Mouse (Mus musculus) activated CD4-positive, CD25-positive, alpha-beta regulatory T cell, adult 4 months (primary cell): ENCODE results near the gene Slc9a2. TPM values are rescaled to one million over a fixed set of nuclear protein-coding genes. Genes with fewer than 3 reads are reported as not detected.
"Not testable (repeated sequence)": the region's sequence is repeated elsewhere in the genome, so short reads cannot be mapped to it uniquely, and the experiment has no call there.

ENCODE experiments used
- ATAC-seq: one replicate; pipeline ENCODE4 v1.8.0; 2017
- polyA plus RNA-seq, 2 experiments: library from polyadenylated mRNA; unstranded; fragments of 100-300 nt; shearing (Covaris generic); gene quantifications; one replicate each; pipeline ENCODE4 v1.2.1; 2017

Slc9a2 gene
- polyA plus RNA-seq, 2 experiments from 2014 or later: not detected

DNA sequence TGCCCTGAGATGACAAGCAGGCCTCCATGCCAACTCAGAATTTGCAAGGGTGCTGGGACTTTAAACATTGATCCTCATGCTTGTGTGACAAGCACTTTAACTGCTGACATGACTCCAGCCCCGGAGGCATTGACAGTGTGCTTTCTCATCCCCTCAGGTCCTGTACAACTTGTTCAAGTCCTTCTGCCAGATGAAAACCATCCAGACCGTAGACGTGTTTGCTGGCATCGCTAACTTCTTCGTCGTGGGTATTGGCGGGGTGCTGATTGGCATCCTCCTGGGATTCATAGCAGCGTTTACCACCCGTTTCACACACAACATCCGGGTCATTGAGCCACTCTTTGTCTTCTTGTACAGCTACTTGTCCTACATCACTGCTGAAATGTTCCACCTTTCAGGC, 45.7 kb downstream of the Slc9a2 start:
- no peak for ATAC-seq

DNA sequence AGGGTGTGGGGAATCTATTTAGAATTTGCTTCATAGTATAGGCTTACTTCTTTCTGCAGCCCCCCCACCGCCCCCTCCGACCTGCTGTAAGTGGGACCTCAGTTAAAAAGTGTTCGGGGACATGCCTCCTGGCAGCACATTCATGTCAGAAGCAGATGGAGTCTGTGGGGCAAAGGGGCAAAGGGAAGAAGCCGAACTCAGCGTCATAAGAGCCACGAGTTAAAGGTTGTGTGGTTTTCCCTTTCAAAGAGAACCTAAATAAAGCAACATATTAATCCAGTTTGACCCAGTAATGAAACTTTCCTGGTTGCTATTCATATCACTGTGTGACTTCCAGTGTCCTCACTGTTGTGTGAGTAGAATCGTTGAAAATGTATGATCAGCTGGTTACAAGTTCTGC, 47.0 kb downstream of the Slc9a2 start:
- no peak for ATAC-seq

DNA sequence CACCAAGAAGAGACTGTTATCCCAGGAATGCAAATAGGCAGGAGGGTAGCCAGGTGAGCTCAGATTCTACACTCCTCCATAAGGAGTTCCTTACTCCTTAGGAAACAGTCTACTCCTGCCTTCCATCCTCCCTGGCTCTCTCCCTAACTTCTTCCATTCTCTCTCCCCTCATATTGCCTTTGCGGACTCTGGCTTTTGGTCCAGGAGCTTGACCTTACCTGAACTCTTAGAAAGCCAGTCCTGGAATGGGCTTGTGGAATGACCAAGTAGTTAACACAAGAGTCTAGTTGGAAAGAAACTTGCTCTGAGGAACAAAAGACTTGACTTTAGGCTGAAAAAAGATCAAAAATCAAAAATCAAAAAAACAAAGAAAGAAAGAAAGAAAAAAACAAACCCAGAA, 48.3 kb downstream of the Slc9a2 start:
- no peak for ATAC-seq

DNA sequence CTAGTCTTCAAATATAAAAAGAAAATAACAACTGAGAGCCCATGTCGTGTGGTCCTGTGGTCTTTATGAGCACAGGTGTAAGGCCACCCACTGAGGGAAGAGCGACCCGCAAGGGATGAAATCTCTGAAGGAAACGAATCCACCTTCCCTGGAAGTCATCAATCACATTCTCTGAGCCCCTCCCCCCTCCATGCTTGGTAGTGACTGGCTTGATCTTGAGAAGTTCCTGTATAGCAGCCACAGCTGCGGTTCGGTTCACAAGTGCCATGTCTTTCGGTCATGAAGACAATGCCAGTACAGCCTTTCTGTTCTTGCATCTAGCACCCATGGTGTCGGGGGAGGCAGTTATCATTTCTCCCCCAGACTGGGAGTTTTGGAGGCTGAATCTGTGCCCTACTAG, 57.3 kb downstream of the Slc9a2 start:
- no peak for ATAC-seq

DNA sequence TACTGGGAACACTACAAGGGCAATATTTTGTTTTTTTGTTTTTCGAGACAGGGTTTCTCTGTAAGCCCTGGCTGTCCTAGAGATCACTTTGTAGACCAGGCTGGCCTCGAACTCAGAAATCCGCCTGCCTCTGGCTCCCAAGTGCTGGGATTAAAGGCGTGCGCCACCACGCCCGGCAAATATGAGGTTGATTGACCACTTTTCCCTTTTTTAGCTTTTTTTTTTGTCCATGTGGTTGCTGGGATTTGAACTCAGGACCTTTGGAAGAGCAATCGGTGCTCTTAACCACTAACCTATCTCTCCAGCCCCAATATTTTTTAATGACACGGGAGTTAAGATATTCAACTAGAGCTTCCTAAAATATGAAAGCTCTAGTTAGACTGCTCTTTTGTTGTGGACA, 57.9 kb downstream of the Slc9a2 start:
- not testable (repeated sequence) for ATAC-seq

DNA sequence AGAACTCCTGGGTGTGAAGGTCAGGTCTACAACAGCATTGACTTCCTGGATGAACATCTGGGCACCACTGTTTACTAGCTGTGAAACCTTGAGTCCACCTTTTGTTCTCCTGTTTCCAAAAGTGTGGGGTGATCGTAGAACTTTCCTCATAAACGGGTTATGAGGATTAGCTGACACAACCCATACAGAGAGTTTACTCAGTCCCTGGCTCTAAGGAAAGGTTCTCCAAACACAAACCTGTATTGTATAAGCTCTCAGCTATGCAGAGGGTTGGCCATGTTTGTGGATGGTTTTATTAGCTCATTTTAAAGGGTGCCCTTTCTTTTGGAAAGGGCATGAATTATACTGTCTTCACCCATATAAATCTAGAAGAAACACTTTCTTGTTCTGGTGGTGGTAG, 60.4 kb downstream of the Slc9a2 start:
- no peak for ATAC-seq

DNA sequence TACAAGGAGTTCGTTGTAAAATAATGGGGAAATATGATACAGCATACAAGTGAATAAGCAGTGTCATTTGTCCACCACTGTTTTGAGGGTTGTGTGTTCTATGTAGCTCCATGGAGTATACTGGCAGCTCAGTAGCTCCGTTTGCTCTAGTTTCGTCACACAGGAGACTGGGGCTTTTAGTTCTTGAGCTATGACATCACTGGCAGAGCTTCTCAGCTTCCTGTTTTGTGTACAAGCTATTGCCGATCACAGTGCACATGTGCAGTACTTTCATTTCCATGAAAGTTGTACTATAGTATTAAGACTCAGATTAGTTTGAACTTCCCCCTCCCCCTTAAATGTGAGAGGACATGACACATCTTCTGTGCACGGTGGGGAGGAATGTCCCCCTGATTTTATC, 65.7 kb downstream of the Slc9a2 start:
- ATAC-seq: no peak

DNA sequence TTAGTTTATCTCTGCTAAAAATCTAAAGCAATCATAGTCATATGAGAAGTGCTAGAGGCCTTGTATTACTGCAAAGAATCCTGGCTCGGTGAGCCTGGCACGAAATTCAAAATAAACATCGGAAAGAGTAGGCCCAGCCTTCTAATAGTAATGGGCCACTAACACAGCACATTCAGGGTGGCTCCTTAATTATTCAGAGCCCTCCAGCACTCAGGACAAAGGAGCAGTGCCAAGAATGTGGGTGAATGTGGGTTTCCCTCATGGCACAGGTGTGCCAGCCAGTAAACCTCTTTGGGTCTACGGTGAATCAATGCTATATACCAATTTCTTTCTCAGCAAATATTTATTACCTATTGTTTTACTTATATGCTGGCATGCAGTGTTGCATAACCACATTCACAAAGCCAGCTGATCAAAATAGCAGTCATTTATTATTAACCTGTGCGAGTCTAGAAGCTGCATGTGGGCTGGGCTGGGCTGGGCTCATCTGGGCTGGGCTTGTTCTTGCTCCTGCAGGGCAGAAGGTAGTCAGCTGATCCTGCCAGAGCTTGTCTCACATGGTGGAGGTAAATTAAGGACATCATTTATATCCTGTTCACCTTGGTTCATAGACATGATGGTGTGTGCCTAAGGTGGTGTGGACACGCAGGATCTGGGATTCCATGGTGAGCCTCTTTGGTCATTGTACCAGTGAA, 79.5 kb downstream of the Slc9a2 start:
- no peak for ATAC-seq

DNA sequence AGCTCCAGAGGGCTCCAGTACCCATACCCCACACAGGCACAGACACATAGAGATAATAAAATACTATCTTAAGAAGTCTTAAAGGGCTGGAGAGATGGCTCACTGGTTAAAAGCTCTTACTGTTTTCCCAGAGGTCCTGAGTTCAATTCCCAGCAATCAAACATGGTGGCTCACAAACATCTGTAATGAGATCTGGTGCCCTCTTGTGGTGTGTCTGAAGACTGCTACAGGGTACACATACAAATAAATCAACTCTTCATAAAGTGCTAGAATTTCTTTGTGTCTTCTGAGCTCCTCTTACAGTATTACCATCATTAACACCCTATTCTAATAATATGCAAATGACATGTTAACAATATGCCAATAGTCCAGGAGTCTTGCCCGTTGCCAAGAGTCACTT, 83.7 kb downstream of the Slc9a2 start:
- no peak for ATAC-seq

DNA sequence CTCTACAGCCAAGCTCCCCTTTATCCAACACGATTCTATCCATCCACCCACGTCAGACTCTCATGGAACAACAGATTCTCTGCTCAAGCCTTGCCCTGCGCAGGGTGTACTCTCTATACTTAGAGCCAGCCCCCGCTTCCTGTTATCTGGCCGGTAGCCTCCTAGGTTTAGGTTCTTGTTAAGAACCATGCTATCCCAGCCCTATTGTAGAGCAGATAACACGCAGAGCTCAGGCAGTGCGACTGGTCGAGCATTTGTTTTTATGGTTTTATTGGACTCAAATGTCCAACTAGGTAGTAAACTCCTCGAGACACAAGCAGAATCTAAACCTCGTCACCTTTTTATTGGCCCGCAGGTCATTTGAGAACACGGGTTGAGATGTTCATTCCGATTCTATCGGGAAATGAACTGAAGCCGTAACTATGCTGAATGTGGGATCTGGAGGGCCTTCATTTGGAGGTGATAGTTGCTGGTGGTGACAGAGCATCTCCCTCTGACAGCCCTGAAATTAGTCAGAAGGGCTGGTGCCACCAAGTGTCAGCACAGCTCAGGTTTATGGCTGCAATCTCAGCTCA, 84.4 kb downstream of the Slc9a2 start:
- no peak for ATAC-seq

DNA sequence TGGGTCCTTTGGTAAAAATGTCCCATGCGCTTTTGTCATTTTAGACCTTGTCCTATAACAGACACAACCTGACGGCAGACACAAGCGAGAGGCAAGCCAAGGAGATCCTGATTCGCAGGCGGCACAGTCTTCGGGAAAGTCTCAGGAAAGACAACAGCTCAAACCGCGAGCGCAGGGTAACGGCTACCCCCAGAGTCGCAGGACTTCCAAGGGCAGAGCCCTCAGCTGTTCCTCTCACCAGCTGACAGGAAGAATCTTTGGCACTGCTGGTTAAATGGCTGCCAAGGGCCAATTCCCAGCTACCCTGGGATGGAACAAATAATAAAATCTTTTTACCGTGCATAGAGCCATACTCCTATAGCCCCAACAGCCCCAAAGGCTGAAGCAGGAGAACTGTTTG, 85.1 kb downstream of the Slc9a2 start:
- ATAC-seq: no peak

DNA sequence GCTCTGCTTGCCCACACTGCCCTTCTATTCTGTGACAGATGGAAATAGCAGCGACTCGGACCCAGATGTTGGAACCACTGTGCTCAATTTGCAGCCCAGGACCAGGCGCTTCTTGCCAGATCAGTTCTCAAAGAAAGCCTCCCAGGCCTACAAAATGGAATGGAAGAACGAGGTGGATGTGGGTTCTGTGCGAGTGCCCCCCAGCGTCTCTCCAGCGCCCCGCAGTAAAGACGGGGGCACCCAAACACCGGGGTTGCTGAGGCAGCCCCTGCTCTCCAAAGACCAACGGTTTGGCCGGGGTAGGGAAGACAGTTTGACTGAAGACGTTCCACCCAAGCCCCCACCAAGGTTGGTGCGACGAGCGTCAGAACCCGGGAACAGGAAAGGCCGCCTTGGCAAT, 87.2 kb downstream of the Slc9a2 start:
- ATAC-seq: no peak

DNA sequence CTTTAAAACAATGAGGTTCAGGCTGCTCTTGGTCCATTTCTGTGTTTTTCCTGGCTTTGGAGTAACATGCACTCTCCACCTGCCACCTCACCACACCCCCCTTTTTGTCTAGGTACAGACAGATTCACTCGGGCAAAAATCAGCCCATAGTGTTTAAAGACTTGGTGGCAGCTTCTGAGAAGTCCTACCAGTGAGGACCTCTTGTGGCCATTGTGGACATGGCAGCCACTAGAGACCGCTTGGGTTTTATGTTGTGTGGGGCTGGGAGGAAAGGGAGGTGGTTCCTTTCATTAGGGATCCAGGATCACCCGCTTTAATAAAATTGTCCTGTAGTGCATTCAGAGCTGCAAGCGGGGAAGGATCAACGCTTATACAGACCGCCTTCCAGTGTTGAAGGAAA, 88.2 kb downstream of the Slc9a2 start:
- ATAC-seq: no peak

DNA sequence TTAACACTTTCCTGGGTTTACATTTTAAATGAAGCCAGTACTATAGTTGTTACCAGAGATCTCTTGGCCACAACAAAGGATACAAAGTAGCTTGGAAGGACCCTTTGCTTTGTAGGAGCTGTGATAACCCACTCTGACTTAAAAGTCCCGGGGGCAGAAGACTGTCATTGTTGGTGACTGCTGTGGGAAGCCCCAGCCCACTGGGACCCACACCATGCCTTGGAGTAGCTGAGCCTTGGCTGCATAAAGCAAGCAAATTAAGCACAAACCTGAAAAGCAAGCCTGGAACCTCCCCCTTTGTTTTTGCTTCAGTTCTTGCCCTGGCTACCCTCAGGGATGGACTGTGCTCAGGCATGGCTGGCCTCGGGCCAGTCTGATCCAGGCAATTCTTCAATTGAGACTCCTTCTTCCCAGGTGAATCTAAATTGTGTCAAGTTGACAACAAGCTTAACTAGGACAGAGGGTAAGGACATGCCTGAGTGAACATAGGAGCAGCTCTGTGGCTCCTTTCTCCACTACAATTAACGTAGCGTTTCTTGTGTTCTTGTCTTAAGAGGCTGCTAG, 89.0 kb downstream of the Slc9a2 start:
- no peak for ATAC-seq

DNA sequence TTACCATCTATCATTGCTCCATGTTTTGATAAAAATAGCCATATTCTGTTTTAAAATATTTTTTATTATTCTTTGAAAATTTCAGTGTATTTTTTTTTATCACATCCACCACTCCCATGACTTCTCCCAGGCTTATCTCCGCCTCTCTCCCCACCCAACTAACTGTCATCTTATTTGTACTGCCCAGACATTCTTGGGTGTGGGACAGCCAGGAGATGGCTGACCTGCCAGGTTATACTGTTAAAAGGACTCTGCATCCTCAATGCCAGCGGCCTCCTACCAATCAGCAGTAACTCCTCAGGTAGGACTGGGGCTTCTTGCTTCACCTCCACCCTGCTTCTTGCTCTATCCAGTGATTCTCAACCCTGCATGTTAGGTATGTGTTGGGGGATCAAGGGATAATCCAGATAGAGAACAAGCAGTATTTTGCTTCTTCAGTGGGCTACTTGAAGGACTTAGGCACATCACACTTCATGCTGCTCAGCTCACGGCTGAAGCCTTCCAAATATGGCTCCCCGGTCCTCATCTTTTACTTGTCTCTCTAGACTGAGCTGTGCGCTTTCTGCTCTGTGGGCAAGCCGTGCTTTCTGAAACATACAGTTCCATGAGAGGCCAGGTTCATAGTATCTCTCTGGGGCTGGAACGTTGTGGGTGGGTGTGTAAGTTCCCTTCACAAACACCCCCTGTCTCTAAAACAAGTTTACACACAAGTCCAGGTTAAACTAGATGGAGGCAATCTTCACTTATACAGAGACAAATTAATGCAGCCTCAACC, 91.0 kb downstream of the Slc9a2 start:
- ATAC-seq: no peak

DNA sequence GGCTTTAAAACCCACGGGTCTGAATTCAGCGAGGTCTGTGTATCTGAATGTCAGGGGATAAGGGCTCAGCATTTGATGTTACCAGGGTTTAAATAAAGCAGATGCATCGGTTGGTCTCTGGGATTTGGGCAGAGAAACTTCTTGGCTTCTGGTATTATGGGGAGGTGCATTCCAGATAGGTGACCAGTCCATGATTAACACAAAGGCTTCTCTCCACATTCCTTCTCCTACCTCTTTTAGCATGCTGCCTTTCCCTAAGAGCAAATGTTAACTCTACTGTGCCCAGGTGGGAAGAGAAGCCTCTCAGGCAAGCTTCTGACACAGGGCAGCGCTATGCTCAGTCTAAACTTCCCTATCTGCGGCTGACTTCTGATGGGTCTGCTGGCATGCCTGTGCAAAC, 92.9 kb downstream of the Slc9a2 start:
- ATAC-seq: no peak

DNA sequence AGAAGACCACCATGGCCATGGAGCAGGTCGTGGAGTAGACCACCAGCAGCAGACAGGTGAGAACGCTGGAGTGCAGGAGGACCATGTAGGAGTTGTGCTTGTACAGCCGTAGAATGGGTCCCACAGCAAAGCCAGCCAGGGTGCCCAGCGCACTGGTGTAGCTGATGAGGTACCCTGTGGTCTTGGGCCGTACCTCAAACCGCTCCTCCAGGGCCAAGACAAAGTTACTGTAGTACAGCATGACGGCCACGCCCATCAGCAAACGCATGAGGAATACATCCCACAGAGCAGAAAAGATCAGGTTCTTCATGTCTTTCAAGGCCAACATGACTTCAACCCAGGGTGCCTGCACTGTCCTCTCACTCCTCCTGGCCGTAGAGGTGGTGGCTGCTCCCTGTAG, 93.7 kb downstream of the Slc9a2 start:
- no peak for ATAC-seq

DNA sequence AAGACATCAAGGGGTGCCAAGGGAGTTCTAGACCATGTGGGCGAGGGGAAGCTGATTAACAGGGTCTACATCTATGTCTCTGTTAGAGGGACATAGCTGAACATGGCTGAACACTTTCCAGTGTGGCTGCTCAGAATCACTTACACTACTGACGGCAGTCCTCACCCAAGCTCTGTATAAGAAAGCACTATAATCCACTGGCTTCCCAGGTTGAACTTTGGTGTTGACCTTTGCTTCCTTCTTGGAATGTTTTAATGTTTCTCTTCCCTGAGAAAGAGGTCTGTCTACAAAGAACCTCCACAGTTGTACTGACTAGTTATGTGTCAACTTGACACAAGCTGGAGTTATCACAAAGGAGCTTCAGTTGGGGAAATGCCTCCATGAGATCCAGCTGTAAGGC, 95.7 kb downstream of the Slc9a2 start:
- no peak for ATAC-seq

DNA sequence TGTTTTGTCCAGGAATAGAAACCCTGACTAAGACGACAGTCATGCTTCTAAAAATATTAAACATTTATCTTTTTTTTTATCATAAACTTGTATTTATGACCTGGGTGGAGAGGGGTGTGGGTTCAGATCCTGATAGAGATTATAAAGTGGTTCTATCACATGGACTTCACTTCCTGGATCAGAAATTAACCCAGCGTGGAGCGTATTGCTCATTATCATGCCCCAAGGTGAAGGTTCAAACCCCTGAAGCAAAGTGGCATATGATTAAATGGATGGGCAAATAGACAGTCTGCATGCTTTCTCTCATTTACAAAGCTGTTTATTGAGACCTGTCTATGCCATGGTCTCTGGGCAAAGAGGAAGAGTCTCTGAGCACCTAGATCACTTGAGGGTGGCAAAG, 96.4 kb downstream of the Slc9a2 start:
- no peak for ATAC-seq

DNA sequence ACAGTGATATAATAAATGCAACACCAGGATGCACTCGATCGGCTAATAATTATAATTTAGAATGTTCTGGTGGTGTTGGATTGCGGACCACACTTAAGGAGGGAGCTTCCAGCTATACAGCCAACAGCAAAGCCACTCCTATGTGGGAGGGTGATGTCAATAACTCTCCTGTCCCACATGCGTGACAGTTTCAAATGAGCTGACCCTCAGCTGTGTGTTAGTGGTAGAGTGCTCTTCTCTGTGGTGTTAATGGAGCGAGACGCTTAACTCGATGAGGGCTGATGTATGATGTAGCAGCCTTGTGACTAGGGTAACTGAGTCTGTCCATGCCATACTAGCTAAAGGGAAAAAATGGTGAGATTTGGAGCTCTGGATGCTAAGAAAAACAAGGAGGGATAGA, 103.1 kb downstream of the Slc9a2 start:
- no peak for ATAC-seq

DNA sequence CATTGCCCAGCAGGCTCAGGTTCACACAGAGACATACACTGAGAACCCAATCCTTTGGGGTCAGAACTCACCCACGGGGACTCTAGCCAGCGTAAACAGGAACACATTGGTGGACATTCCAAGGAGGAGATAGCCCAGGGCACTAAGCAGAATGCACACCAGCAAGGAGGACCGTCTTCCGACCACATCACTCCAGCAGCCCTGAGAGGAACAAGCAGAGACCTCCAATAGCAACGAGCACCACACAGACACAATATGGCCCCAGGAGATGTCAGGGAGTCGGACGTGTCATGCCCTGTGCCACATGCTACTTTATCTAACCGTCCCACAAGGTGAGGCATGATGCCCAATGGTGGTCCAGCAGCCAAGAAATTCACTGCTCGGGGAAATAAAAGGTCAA, 103.9 kb downstream of the Slc9a2 start:
- ATAC-seq: no peak

DNA sequence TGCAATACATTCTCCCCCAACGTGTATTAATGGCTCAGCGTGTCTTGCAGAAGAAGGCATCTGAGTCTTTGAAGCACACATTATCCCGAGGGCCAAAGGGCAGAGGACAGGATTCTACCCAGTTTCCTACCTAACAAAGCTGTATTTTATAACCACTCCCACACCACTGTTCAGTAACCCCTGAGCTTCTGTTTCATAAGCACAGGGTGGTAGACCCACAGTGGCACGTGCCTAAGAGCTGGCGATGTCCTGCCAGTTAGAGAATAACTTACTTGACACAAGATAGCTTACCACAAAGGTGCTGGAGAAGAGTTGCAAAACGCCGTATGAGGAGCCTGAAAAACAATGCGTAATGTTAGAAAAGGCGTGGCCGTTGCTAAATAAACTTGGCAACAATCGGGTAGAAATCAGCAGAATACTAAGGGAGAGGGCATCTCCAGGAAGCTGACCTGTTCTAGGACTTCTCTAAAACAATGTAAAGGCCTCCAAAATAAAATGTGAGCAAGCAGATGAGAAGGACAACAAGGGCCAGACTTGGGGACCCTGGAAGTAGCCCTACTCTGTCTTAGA, 105.6 kb downstream of the Slc9a2 start:
- no peak for ATAC-seq

DNA sequence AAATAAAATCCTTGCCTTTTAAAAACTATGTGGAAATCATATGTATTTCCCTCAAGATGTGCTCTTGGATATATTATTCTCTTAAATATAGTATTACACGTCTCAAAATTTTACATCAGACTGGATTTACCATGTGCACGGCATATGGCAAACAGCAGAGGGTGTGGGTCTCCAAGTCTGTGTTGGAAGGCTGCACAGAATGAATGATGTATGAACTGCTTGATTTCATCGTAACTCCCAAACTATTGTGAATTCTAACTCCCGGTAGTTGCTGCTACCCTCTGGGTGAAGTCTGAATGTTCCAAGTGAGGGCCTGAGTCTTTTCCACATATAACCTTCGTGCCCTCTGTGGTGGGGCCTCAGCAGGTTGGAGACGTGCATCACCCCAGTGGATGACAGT, 108.6 kb downstream of the Slc9a2 start:
- no peak for ATAC-seq
